Mouse (Mus musculus) thymus, adult 2 months (tissue): Measurements from ENCODE around the gene Myo7a. TPM values are rescaled to one million over a fixed set of nuclear protein-coding genes. Genes with fewer than 3 reads are reported as not detected.

Source experiments
- DNase-seq: peaks from one replicate; pipeline ENCODE4 v3.0.0; 2021
- H3K27ac ChIP-seq: fragments of 200-500 bp; 2 replicates; pipeline ENCODE4 v1.5.1; 2012; ENCODE audit warnings: low read length, control low read depth; ENCODE audit not compliant: control insufficient read depth, insufficient read depth
- H3K27me3 ChIP-seq: fragments of 200-500 bp; 2 replicates; pipeline ENCODE4 v1.6.1; 2012; ENCODE audit warnings: mild to moderate bottlenecking, low read length, moderate library complexity, mixed read lengths; ENCODE audit not compliant: control insufficient read depth, insufficient read depth
- H3K36me3 ChIP-seq: fragments of 200-500 bp; 2 replicates; pipeline ENCODE4 v1.6.1; 2012; ENCODE audit warnings: mild to moderate bottlenecking, low read length, moderate library complexity; ENCODE audit not compliant: control insufficient read depth, insufficient read depth
- H3K4me1 ChIP-seq: fragments of 200-500 bp; replicated peaks from 2 replicates; pipeline ENCODE4 v1.6.1; 2012; ENCODE audit warnings: low read length; ENCODE audit not compliant: control insufficient read depth, insufficient read depth
- H3K4me3 ChIP-seq: fragments of 200-500 bp; 2 replicates; pipeline ENCODE4 v1.5.1; 2012; ENCODE audit warnings: mild to moderate bottlenecking, low read length, control low read depth, moderate library complexity; ENCODE audit not compliant: control insufficient read depth, insufficient read depth
- CTCF ChIP-seq: fragments of 200-500 bp; IDR thresholded peaks from 2 replicates; pipeline ENCODE4 v1.5.1; 2012; ENCODE audit warnings: mild to moderate bottlenecking, control low read depth, low read length, moderate library complexity, borderline replicate concordance; ENCODE audit not compliant: control insufficient read depth, poor library complexity, insufficient read depth; ENCODE audit errors: extremely low read depth
- POLR2A ChIP-seq: fragments of 200-500 bp; IDR thresholded peaks from 2 replicates; pipeline ENCODE4 v1.6.1; 2012; ENCODE audit warnings: mild to moderate bottlenecking, low read length, control low read depth, moderate library complexity; ENCODE audit not compliant: control insufficient read depth, poor library complexity, insufficient read depth; ENCODE audit errors: extremely low read depth
- WGBS: fragments of 180-500 bp; shearing (Covaris S2); methylation state at CpG from one replicate; pipeline ENCODE4 v1.1.7; 2018; 5-methylcytosine and 5-hydroxymethylcytosine counted together
- polyA plus RNA-seq: library from polyadenylated mRNA; depleted of rRNA; stranded (reverse); fragments of >200 nt; gene quantifications from 2 replicates; pipeline ENCODE4 v1.2.3, GENCODE M21; 2012

Myo7a gene
- polyA plus RNA-seq, 1 experiment: 10.1 TPM

DNA sequence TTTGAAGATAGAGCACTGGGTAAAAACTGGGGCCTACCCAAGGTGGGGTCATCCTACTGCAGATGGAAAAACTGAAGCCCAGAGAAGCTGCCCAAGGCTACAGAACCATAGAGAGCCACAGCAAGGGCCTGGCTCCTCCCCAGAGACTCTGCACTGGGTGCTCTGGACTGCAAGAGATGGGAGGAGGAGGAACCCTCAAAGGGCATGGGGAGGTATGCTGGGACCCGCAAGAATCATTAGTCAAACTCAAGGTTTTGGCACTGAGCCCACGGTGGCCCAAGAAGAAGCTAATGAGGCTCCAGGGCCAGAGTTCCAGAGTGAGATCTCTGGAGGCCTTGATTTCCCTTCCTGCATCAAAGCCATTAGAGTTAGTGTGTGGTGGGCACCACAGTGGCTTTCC, 18.7 kb upstream of the Myo7a start:
- Histone ChIP-seq H3K36me3 (no peaks in the 10 kb centered on the region), H3K27ac (no peak overlapping the region), H3K4me1 (no peaks in the 10 kb centered on the region), H3K4me3 (no peak overlapping the region), H3K27me3 (no peaks in the 10 kb centered on the region)
- TF ChIP-seq POLR2A (no peak), CTCF (no peak)
- WGBS: 93% methylated on average over 2 of the region's 2 CpGs
- no peak for DNase-seq

DNA sequence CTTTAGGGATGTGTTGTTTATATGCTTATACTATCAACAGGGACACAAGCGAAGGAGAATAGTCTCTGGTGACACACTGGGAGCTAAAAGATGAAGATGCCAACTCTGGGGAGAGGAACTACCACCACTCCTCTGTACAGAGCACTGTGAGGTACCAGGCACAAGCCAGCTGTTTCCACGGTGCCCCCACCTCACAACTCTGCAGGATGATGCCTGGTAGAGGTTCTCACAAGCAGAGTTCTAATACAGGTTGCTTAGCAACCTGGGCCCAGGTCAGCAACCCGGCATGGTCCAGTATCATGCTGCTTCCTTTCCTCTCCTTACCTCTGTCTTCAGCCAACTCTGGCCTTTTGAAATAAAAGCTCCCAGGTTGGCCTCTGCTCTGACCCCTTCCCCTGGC, 18.3 kb upstream of the Myo7a start:
- no peaks in the 10 kb centered on the region for H3K36me3 ChIP-seq
- no peaks in the 10 kb centered on the region for H3K4me1 ChIP-seq
- H3K27ac ChIP-seq: no peak overlapping the region
- WGBS: 88% methylated on average over 3 of the region's 3 CpGs
- H3K27me3 ChIP-seq: no peaks in the 10 kb centered on the region
- H3K4me3 ChIP-seq: no peak overlapping the region
- TF ChIP-seq POLR2A (no peak), CTCF (no peak)
- no peak for DNase-seq

DNA sequence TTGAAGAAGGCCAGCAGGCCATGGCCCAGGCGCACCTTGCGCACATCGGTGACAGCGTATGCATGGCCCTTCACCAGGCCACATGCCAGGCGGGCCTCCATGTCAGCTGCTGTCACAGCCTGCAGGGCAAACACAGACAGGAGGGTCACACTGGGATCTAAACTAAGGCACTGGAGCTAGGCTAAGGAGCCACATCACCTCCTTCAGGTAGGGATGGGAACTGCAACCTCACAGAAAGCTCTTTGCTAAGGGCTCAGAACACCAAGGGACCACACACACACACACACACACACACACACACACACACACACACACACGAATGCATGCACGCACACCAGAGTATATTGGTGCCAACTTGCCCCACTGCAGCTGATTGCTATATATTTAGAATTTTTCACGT, 12.4 kb upstream of the Myo7a start:
- 99% methylated on average over 8 of the region's 8 CpGs for WGBS
- TF ChIP-seq POLR2A (no peak), CTCF (no peak)
- H3K4me1 ChIP-seq: no peaks in the 10 kb centered on the region
- no peak overlapping the region for H3K4me3 ChIP-seq
- no peaks in the 10 kb centered on the region for H3K36me3 ChIP-seq
- no peak for DNase-seq
- H3K27ac ChIP-seq: no peak overlapping the region
- H3K27me3 ChIP-seq: no peaks in the 10 kb centered on the region

DNA sequence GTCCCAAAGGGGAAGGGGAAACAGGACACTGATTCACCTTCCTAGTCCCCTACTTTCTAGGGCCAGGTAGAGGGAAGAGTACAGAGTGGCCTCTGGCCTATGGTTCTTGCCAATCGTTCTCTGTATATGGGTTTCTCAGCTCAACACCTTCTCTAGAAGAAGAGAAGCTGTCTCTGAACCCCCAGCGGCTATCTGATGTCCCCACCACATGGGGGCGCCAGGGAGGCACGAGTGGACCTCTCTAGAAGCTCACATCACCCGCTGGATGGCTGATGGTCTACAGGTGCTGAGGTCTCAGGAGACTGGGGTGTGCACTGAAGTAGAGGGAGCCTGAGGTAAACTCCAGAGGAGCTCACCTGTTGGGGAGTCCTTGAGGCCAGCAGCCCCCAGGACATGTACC, 6.1 kb upstream of the Myo7a start:
- no peaks in the 10 kb centered on the region for H3K27me3 ChIP-seq
- peak; percentile 57 for DNase-seq
- H3K4me3 ChIP-seq: no peak overlapping the region
- peaks cover 10% of the 10 kb centered on the region for H3K4me1 ChIP-seq
- H3K36me3 ChIP-seq: no peaks in the 10 kb centered on the region
- 62% methylated on average over 5 of the region's 5 CpGs for WGBS
- no peak overlapping the region for H3K27ac ChIP-seq
- TF ChIP-seq POLR2A: no peak
- peak; percentile 67; the same call in 1 of the 2 replicates for TF ChIP-seq CTCF

DNA sequence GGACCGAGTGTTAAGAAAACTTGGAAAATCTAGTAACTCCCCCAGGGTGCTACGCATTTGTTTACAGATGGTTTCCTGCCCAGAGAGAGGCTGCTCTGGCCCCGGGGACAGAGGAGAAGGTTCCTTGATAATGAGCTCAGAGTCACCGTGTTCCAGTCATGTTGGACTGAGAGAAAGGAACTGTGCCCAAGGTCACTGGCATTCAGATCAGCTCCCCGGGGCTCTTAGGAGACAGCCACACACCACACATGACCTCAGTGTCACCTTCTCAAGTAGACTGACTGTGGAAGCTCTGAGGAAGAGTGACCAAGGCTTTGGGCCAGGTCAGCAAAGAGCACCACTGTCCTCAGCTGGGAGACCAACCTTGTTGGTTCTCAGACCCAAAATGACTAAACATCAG, 5.4 kb upstream of the Myo7a start:
- no peak for TF ChIP-seq CTCF
- no peak for TF ChIP-seq POLR2A
- no peak for DNase-seq
- Histone ChIP-seq H3K36me3 (no peaks in the 10 kb centered on the region), H3K4me3 (no peak overlapping the region), H3K27me3 (no peaks in the 10 kb centered on the region), H3K4me1 (peaks cover 10% of the 10 kb centered on the region), H3K27ac (no peak overlapping the region)
- 96% methylated on average over 5 of the region's 5 CpGs for WGBS

DNA sequence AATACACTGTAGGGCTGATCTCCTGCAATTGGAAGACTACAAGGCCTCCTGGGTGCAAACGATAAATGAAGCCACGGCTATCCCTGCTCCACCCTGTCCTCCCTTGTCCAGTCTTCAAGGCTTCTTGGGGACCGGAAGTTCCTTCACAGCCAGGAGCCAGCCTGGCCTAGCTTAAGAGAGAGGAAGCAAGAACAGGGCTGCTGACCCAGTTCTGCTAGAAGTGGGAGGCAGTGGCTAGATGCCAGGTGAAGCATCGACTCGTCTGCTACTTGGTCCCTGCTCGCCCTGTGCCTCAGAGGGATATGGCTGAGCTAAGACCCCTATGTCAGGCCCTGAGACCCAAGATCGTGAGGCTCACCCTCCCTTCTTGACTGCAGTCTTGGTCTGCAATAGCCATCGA, 2.3 kb upstream of the Myo7a start:
- Histone ChIP-seq H3K36me3 (no peaks in the 10 kb centered on the region), H3K4me1 (peaks cover 10% of the 10 kb centered on the region), H3K4me3 (no peak overlapping the region), H3K27me3 (no peaks in the 10 kb centered on the region), H3K27ac (no peak overlapping the region)
- WGBS: 83% methylated on average over 8 of the region's 8 CpGs
- no peak for DNase-seq
- TF ChIP-seq CTCF: no peak
- TF ChIP-seq POLR2A: no peak

DNA sequence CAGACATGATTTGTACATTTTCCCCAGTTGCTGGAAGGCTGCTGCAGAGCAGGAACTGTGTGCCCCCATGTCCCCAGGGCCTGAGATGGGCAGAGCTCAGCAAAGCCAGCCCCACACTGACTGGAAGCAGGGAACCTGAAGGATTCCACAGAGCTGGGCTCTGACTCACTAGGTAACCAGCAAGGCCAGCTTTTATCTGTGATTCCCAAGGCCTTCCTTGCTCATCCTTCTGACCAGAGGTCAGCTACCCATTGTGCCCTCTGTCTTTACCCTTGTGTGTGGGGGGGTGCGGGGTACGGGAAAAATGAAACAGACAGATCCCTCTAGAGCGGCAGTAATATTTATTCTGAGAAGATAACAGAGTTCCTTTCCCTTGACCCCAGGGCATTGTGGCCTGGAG, 1.9 kb upstream of the Myo7a start:
- Histone ChIP-seq H3K36me3 (no peaks in the 10 kb centered on the region), H3K4me3 (no peak overlapping the region), H3K27me3 (no peaks in the 10 kb centered on the region), H3K4me1 (peaks cover 10% of the 10 kb centered on the region), H3K27ac (no peak overlapping the region)
- no peak for DNase-seq
- TF ChIP-seq POLR2A: no peak
- WGBS: 88% methylated on average over 3 of the region's 3 CpGs
